Mouse (Mus musculus) spleen, adult 2 months (tissue): ENCODE measurements at regions not wholly inside any gene's neighbourhood (a gene's known extent, or its start where the extent isn't known, plus 50 kb on each side); places are given as distances from the start of the nearest gene placed in this dataset.

Experiments
- DNase-seq, 2 experiments: peaks; one replicate each; pipeline versions ENCODE4 v3.0.0 to v3.0.0-alpha.2; 2012 to 2021; ENCODE audit warnings: low spot score in 2 of 2, low read depth in 1 of 2
- H3K27ac ChIP-seq: fragments of 200-500 bp; 2 replicates; pipeline ENCODE4 v1.5.1; 2012; ENCODE audit warnings: low read length, inconsistent platforms; ENCODE audit not compliant: insufficient read depth
- H3K27me3 ChIP-seq: fragments of 200-500 bp; 2 replicates; pipeline ENCODE4 v1.6.1; 2012; ENCODE audit warnings: mild to moderate bottlenecking, moderate library complexity, low read length, inconsistent platforms; ENCODE audit not compliant: control insufficient read depth, insufficient read depth
- H3K36me3 ChIP-seq: fragments of 200-500 bp; 2 replicates; pipeline ENCODE4 v1.6.1; 2012; ENCODE audit warnings: mild to moderate bottlenecking, low read length, inconsistent platforms; ENCODE audit not compliant: control insufficient read depth, insufficient read depth
- H3K4me1 ChIP-seq: fragments of 200-500 bp; 2 replicates; pipeline ENCODE4 v1.6.1; 2011; ENCODE audit warnings: inconsistent platforms; ENCODE audit not compliant: control insufficient read depth, insufficient read depth, insufficient read length
- H3K4me3 ChIP-seq: fragments of 200-500 bp; 2 replicates; pipeline ENCODE4 v1.5.1; 2011; ENCODE audit warnings: mild to moderate bottlenecking, inconsistent platforms; ENCODE audit not compliant: insufficient read depth, insufficient read length; ENCODE audit errors: extremely low read depth
- CTCF ChIP-seq: fragments of 200-500 bp; IDR thresholded peaks from 2 replicates; pipeline ENCODE4 v1.5.1; 2011; ENCODE audit warnings: mild to moderate bottlenecking, inconsistent platforms; ENCODE audit not compliant: insufficient read depth, insufficient read length, insufficient replicate concordance; ENCODE audit errors: extremely low read depth
- POLR2A ChIP-seq: fragments of 200-500 bp; IDR thresholded peaks from 2 replicates; pipeline ENCODE4 v1.6.1; 2011; ENCODE audit warnings: low read depth, low read length, inconsistent platforms
- WGBS: fragments of 180-500 bp; shearing (Covaris S2); methylation state at CpG from one replicate; pipeline ENCODE4 v1.1.7; 2018; 5-methylcytosine and 5-hydroxymethylcytosine counted together

GRCm38 (mm10) chr10:98323846-98324245, 590.4 kb upstream of the Atp2b1 start:
- Histone ChIP-seq H3K27me3 (no peaks in the 10 kb centered on the region), H3K4me3 (no peak overlapping the region), H3K27ac (no peak overlapping the region), H3K36me3 (no peaks in the 10 kb centered on the region), H3K4me1 (no peaks in the 10 kb centered on the region)
- 87% methylated on average over 5 of the region's 5 CpGs for WGBS
- no peak for DNase-seq
- TF ChIP-seq CTCF (no peak), POLR2A (no peak)

GRCm38 (mm10) chr10:98324591-98324990, 589.6 kb upstream of the Atp2b1 start:
- TF ChIP-seq CTCF, result no peak
- no peak for TF ChIP-seq POLR2A
- H3K36me3 ChIP-seq, result no peaks in the 10 kb centered on the region
- DNase-seq, result no peak
- H3K27me3 ChIP-seq, result no peaks in the 10 kb centered on the region
- no peak overlapping the region for H3K27ac ChIP-seq
- H3K4me3 ChIP-seq, result no peak overlapping the region
- H3K4me1 ChIP-seq, result no peaks in the 10 kb centered on the region

GRCm38 (mm10) chr10:98325720-98326119, 588.5 kb upstream of the Atp2b1 start:
- TF ChIP-seq CTCF, result no peak
- TF ChIP-seq POLR2A, result no peak
- 69% methylated on average over 5 of the region's 5 CpGs for WGBS
- Histone ChIP-seq H3K4me1 (no peaks in the 10 kb centered on the region), H3K36me3 (no peaks in the 10 kb centered on the region), H3K27ac (no peak overlapping the region), H3K4me3 (no peak overlapping the region), H3K27me3 (no peaks in the 10 kb centered on the region)
- DNase-seq, result no peak

- no peak for DNase-seq
- Histone ChIP-seq H3K27ac (no peak overlapping the region), H3K4me1 (no peaks in the 10 kb centered on the region), H3K4me3 (no peak overlapping the region), H3K27me3 (no peaks in the 10 kb centered on the region), H3K36me3 (no peaks in the 10 kb centered on the region)
- 74% methylated on average over 4 of the region's 4 CpGs for WGBS
- TF ChIP-seq CTCF, result no peak
- TF ChIP-seq POLR2A, result no peak
These were observed 581.5 kb upstream of the Atp2b1 start for GRCm38 (mm10) chr10:98332682-98333081.

- Histone ChIP-seq H3K36me3 (no peaks in the 10 kb centered on the region), H3K4me3 (no peak overlapping the region), H3K27ac (no peak overlapping the region), H3K4me1 (no peaks in the 10 kb centered on the region), H3K27me3 (no peaks in the 10 kb centered on the region)
- no peak for DNase-seq
- 80% methylated on average over 6 of the region's 6 CpGs for WGBS
- TF ChIP-seq CTCF (no peak), POLR2A (no peak)
These were observed 580.7 kb upstream of the Atp2b1 start for GRCm38 (mm10) chr10:98333411-98334067.

GRCm38 (mm10) chr10:98343827-98344226, 570.4 kb upstream of the Atp2b1 start:
- Histone ChIP-seq H3K27ac (no peak overlapping the region), H3K4me1 (no peaks in the 10 kb centered on the region), H3K27me3 (no peaks in the 10 kb centered on the region), H3K4me3 (no peak overlapping the region), H3K36me3 (no peaks in the 10 kb centered on the region)
- no peak for TF ChIP-seq POLR2A
- no peak for TF ChIP-seq CTCF
- no peak for DNase-seq
- 66% methylated on average over 5 of the region's 5 CpGs for WGBS

GRCm38 (mm10) chr10:98349466-98349865, 564.7 kb upstream of the Atp2b1 start:
- no peaks in the 10 kb centered on the region for H3K27me3 ChIP-seq
- no peak for DNase-seq
- H3K4me3 ChIP-seq, result no peak overlapping the region
- H3K4me1 ChIP-seq, result no peaks in the 10 kb centered on the region
- no peaks in the 10 kb centered on the region for H3K36me3 ChIP-seq
- H3K27ac ChIP-seq, result no peak overlapping the region
- 85% methylated on average over 5 of the region's 5 CpGs for WGBS
- no peak for TF ChIP-seq CTCF
- no peak for TF ChIP-seq POLR2A
